Mouse (Mus musculus) liver, embryonic 14.5 days (tissue): ENCODE results near the gene Mpst. TPM values are rescaled to one million over a fixed set of nuclear protein-coding genes. Genes with fewer than 3 reads are reported as not detected.

Experiments used
- ATAC-seq: fragments of 200-750 bp; cut with Nextera tagmentation; 2 replicates; pipeline ENCODE4 v1.8.0; 2017; ENCODE audit warnings: moderate number of reproducible peaks, mild to moderate bottlenecking, moderate library complexity; ENCODE audit not compliant: insufficient read depth
- DNase-seq, 3 experiments: peaks; one replicate each; pipeline ENCODE4 v3.0.0-alpha.2; 2012 to 2013; ENCODE audit warnings: low read depth in 3 of 3, low spot score in 3 of 3
- H3K27ac ChIP-seq: fragments of 300-500 bp; sonication (generic); 2 replicates; pipeline ENCODE4 v1.5.1; 2014; ENCODE audit warnings: moderate library complexity, mild to moderate bottlenecking, control low read depth, inconsistent platforms
- H3K27me3 ChIP-seq: fragments of 300-500 bp; sonication (generic); 2 replicates; pipeline ENCODE4 v1.6.1; 2014; ENCODE audit warnings: mild to moderate bottlenecking, low read length, moderate library complexity; ENCODE audit not compliant: control insufficient read depth, insufficient read depth
- H3K36me3 ChIP-seq: fragments of 300-500 bp; sonication (generic); replicated peaks from 2 replicates; pipeline ENCODE4 v1.6.1; 2014; ENCODE audit warnings: low read depth; ENCODE audit not compliant: control insufficient read depth, insufficient read depth
- H3K4me1 ChIP-seq, 2 experiments: fragments of 200-500 bp in 1 of 2; fragments of 300-500 bp in 1 of 2; sonication (generic) in 1 of 2; replicated peaks; 2 replicates each; pipeline ENCODE4 v1.6.1; 2012 to 2014; ENCODE audit warnings: antibody characterized with exemption in 1 of 2, inconsistent platforms in 1 of 2, low read length in 1 of 2; ENCODE audit not compliant: control insufficient read depth in 2 of 2, insufficient read depth in 2 of 2
- H3K4me2 ChIP-seq: fragments of 300-500 bp; sonication (generic); 2 replicates; pipeline ENCODE4 v1.6.1; 2014; ENCODE audit warnings: low read depth, mild to moderate bottlenecking, control low read depth, moderate library complexity
- H3K4me3 ChIP-seq, 2 experiments: fragments of 200-500 bp in 1 of 2; fragments of 300-500 bp in 1 of 2; sonication (generic) in 1 of 2; 2 replicates each; pipeline ENCODE4 v1.5.1; 2012 to 2014; ENCODE audit warnings: low read depth in 2 of 2, low read length in 2 of 2, mild to moderate bottlenecking in 2 of 2, control low read depth in 1 of 2, inconsistent platforms in 1 of 2, moderate library complexity in 1 of 2; ENCODE audit not compliant: insufficient read depth in 1 of 2
- H3K9ac ChIP-seq: fragments of 300-500 bp; sonication (generic); replicated peaks from 2 replicates; pipeline ENCODE4 v1.6.1; 2014; ENCODE audit warnings: mild to moderate bottlenecking, control low read depth, moderate library complexity
- H3K9me3 ChIP-seq: fragments of 300-500 bp; sonication (generic); 2 replicates; pipeline ENCODE4 v1.6.1; 2016; ENCODE audit warnings: low read length, mixed read lengths; ENCODE audit not compliant: control insufficient read depth
- CTCF ChIP-seq: IDR thresholded peaks from 2 replicates; pipeline ENCODE4 v1.5.1; 2016; ENCODE audit warnings: antibody characterized with exemption, low read depth, control low read depth
- EP300 ChIP-seq: IDR thresholded peaks from 2 replicates; pipeline ENCODE4 v1.6.1; 2016; ENCODE audit warnings: antibody characterized with exemption, low read depth
- WGBS: fragments of 180-500 bp; shearing (Covaris S2); extraction: QIAGEN DNeasy Blood & Tissue Kit; methylation state at CpG from one replicate; pipeline ENCODE4 v1.1.7; 2014; ENCODE audit not compliant: insufficient replicate concordance; 5-methylcytosine and 5-hydroxymethylcytosine counted together
- polyA plus RNA-seq, 2 experiments: library from polyadenylated mRNA; depleted of rRNA in 1 of 2; stranded (reverse) in 1 of 2; unstranded in 1 of 2; fragments of >200 nt; fragmentation: Nextera tagmentation in 1 of 2; extraction: Ambion mirVana in 1 of 2; gene quantifications; 2 replicates each; pipeline versions ENCODE4 v1.2.1 to v1.2.3; 2012 to 2014

Mpst gene
- polyA plus RNA-seq, 2 experiments, result 6.8 to 90.7 TPM

- peaks cover 3 to 17% of the 10 kb centered on the region in 2 experiments; a peak in 3 of 4 replicates for H3K4me1 ChIP-seq
- no peaks in the 10 kb centered on the region for H3K9me3 ChIP-seq
- peaks cover 21% of the 10 kb centered on the region for H3K27me3 ChIP-seq
- H3K36me3 ChIP-seq, result no peaks in the 10 kb centered on the region
- H3K9ac ChIP-seq, result no peak overlapping the region
- no peak for DNase-seq
- TF ChIP-seq EP300, result no peak
- TF ChIP-seq CTCF, result no peak
- H3K4me3 ChIP-seq, result no peak overlapping the region
- ATAC-seq, result no peak
- no peak overlapping the region for H3K27ac ChIP-seq
- H3K4me2 ChIP-seq, result no peak overlapping the region
- WGBS, result 56% methylated on average over 13 of the region's 13 CpGs
These were observed 14.2 kb downstream of the Mpst start for GRCm38 (mm10) chr15:78420395-78420794.

GRCm38 (mm10) chr15:78422046-78422956 is 16.1 kb downstream of the Mpst start:
- Histone ChIP-seq H3K4me3 (no peak overlapping the region), H3K27ac (no peak overlapping the region), H3K9ac (0 out of 2 replicates have a peak overlapping the region, but pooled peaks have one; percentile 28), H3K4me1 (peaks cover 3 to 12% of the 10 kb centered on the region in 2 experiments; a peak in 3 of 4 replicates), H3K27me3 (peaks cover 21% of the 10 kb centered on the region), H3K36me3 (no peaks in the 10 kb centered on the region), H3K4me2 (peak overlapping the region; percentile 38), H3K9me3 (no peaks in the 10 kb centered on the region)
- ATAC-seq (peak; percentile 64), DNase-seq (peak; percentile 61 to 70 (median 69))
- WGBS, result 17% methylated on average over 16 of the region's 16 CpGs
- TF ChIP-seq EP300, result no peak
- TF ChIP-seq CTCF, result peak; percentile 99

DNA sequence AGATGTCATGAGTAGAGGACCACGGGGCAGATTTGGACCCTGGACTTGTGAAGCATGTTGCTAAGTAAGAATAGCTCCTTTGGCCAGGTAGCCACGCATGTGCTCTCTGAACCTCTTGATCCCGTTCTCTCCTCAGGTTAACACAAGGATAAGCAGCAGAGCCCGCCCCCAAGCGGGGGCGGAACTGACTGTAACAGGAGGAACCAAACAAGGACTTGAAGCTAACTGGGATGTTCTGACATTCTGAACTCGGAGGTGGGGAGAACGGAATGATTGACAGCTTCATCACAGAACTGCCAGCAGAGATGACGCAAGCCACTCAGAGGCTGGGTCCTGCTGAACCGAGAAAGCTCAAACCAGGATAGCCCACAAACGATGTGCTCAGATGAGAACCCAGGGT is 18.3 kb downstream of the Mpst start:
- ATAC-seq (peak; percentile 29; the same call in 1 of the 2 replicates), DNase-seq (no peak)
- 15% methylated on average over 11 of the region's 11 CpGs for WGBS
- TF ChIP-seq CTCF (no peak), EP300 (no peak)
- Histone ChIP-seq H3K27ac (no peak overlapping the region), H3K4me1 (peaks cover 0 to 10% of the 10 kb centered on the region in 2 experiments; a peak in 2 of 4 replicates), H3K4me3 (no peak overlapping the region), H3K9me3 (no peaks in the 10 kb centered on the region), H3K27me3 (peaks cover 38% of the 10 kb centered on the region), H3K4me2 (no peak overlapping the region), H3K36me3 (no peaks in the 10 kb centered on the region), H3K9ac (no peak overlapping the region)

DNA sequence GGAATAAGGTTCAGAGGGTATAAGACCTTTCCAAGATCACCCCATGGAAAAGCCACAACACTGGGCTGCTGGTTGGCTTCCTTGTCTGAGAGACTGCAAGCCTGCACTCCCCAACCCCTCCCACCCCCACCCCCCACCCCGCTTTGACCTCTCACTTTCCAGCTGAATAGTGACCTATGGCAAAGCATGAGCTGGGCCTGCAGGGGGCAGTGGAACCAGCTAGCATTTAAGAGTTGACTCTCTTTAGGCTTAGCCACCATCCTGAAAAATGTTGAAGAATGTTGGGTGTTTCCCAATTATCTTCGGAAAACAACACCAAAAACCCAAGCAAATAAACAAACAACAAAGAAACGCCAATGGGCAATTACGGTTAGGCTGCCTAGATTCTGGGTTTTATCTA is 19.0 kb downstream of the Mpst start:
- Histone ChIP-seq H3K4me2 (no peak overlapping the region), H3K9me3 (no peaks in the 10 kb centered on the region), H3K36me3 (no peaks in the 10 kb centered on the region), H3K9ac (no peak overlapping the region), H3K4me3 (no peak overlapping the region), H3K4me1 (peaks cover 0 to 10% of the 10 kb centered on the region in 2 experiments; a peak in 2 of 4 replicates), H3K27me3 (peaks cover 35% of the 10 kb centered on the region), H3K27ac (no peak overlapping the region)
- 41% methylated on average over 4 of the region's 4 CpGs for WGBS
- no peak for DNase-seq
- ATAC-seq, result no peak
- TF ChIP-seq EP300 (no peak), CTCF (peak; percentile 10; the same call in 1 of the 2 replicates)
